Mouse (Mus musculus) gastrocnemius, adult 18-20 months (tissue): Measurements from ENCODE around the gene Mpp4. TPM values are rescaled to one million over a fixed set of nuclear protein-coding genes. Genes with fewer than 3 reads are reported as not detected.

Experiments used
- total RNA-seq, 2 experiments: library from RNA; stranded (reverse); gene quantifications; 2 replicates each; pipeline ENCODE4 v1.2.3; 2021

The Mpp4 gene
- total RNA-seq, 2 experiments from 2014 or later: 0.09 to 0.14 TPM

Other genes with a start within 250 kb of the Mpp4 start
- gene Trak2, start 190.0 kb downstream of the Mpp4 start, total RNA-seq: 10 to 100 TPM; 56.1 to 83.1 TPM
- 100 to 1,000 TPM; 117 to 129 TPM for gene Stradb, start 189.9 kb downstream of the Mpp4 start, total RNA-seq
- gene C2cd6, start 68.5 kb downstream of the Mpp4 start, total RNA-seq: not detected
- 1 to 10 TPM; 3.2 to 4.4 TPM for gene Tmem237, start 43.0 kb downstream of the Mpp4 start, total RNA-seq
- 10 to 100 TPM; 17.4 to 19.3 TPM for gene Als2, start 73.8 kb upstream of the Mpp4 start, total RNA-seq
- gene Cdk15, start 93.5 kb upstream of the Mpp4 start, total RNA-seq: under 1 TPM; 0.14 TPM